Mouse (Mus musculus) urinary bladder, adult 18-20 months (tissue): ENCODE data around the gene Siglec1.

Experiments used
- DNase-seq, 2 experiments: peaks; one replicate each; pipeline ENCODE4 v3.0.0; 2022; ENCODE audit warnings: low spot score in 2 of 2, mixed read lengths in 2 of 2

Siglec1 gene

GRCm38 (mm10) chr2:131097087-131097486, 10.5 kb upstream of the Siglec1 start:
- no peak for DNase-seq

GRCm38 (mm10) chr2:131096101-131096795, 9.7 kb upstream of the Siglec1 start:
- peak; percentile 32 to 68 for DNase-seq

- peak; percentile 72 to 74 for DNase-seq
Measured at GRCm38 (mm10) chr2:131094823-131095222, 8.3 kb upstream of the Siglec1 start.

DNA sequence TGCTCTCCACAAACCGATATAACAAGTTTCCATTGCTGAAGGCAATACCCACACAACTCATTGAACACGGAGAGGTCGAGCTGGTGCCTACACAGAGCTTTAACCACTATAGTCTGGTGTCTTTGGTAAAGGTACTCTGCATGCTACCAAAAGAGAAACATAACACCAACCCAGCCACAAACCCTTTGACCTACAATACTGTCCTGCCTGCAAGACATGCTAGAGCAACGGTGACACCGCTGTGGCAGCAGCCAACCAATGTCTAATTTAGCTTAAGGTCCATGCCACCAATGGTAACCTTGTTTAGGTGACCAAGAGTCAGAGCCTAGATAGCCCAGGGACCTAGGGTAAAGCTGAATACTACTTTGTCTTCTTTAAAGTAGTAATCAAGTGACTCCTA, 7.0 kb upstream of the Siglec1 start:
- DNase-seq = no peak

DNA sequence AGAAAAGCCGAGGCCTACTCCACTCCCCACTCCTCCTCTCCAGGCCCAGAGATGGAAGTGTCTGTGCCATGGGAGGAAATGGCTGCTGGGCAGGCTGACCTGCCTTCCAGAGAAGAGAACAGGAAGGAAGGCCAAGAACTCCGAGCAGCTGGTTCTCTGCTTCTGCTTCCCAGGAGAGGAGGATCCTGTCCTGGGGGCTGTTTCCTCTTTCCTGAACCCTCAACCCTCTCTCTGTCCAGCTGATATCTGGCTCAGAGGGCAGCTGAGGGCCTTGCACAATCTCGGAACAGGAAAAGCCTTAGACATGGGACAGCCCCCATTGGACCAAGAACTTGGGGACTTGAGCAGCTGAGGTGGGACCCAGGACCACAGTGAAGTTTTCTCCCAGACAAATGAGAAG, 4.3 kb upstream of the Siglec1 start:
- no peak for DNase-seq

- DNase-seq = no peak
Measured at GRCm38 (mm10) chr2:131089634-131090033, 3.1 kb upstream of the Siglec1 start.

DNA sequence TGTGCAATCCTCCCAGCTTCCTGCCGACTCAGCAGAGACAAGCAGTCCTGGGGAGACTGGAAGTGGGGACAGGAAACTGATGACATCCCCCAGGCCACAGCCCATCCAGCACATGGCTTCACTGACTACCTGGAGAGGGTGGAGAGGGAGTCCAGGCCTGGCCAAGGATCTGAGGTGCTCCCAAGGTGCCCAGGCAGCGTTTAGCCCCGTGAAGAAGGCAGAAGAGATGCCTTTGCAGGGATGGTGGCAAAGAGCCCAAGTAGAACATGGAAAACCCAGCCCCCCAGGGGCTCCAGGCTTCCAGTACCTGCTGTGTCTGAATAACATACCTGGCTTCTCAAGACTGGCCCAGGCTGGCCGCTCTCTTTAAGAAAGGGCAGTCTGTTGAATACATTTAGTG, 2.0 kb upstream of the Siglec1 start:
- no peak for DNase-seq

DNA sequence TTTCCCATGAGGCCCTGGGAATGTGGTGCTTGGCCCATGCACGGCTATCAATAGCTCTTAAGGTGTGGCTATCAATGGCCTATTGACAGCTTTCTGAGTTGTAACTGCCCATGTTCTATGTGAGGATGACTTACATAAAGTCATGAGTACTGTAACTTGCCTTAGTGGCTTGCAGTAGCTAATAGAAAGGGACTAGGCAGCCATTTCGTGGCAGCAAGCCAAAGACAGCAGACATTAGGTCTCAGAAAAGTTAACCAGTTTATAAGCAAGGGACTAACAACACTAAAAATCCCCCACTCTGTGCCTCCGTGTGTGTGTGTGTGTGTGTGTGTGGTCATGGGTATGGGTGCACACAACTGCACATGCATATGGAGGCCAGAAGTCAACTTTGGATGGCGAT, 2.4 kb downstream of the Siglec1 start:
- DNase-seq = no peak

- DNase-seq = no peak
Measured at GRCm38 (mm10) chr2:131080507-131080906, 6.1 kb downstream of the Siglec1 start.

GRCm38 (mm10) chr2:131072536-131072935, 14.0 kb downstream of the Siglec1 start:
- no peak for DNase-seq

DNA sequence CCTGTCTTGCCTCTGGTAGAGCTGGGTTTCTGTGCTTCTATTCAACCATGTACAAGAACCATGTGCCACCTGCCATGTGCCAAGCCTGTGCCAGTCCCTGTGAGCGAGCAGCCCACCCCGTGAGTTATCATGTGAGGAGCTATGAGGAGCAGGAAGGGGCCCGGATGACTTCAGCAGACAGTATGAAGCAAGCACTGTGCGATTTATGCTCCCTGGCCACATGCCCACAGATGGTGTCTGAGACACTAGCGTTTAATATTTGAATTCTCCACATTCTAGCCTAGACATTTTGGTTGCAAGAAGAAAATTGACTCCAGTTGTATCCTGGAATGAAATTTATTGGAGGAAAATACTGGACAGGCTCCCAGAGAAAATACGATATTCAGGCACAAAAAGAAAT, 19.1 kb downstream of the Siglec1 start:
- DNase-seq = no peak

GRCm38 (mm10) chr2:131066342-131066741, 20.2 kb downstream of the Siglec1 start:
- no peak for DNase-seq

GRCm38 (mm10) chr2:131063404-131063864, 23.1 kb downstream of the Siglec1 start, which contains the start of gene Adam33:
TSS of gene Adam33 (minus strand) at chr2:131063814.
- no peak for DNase-seq

DNA sequence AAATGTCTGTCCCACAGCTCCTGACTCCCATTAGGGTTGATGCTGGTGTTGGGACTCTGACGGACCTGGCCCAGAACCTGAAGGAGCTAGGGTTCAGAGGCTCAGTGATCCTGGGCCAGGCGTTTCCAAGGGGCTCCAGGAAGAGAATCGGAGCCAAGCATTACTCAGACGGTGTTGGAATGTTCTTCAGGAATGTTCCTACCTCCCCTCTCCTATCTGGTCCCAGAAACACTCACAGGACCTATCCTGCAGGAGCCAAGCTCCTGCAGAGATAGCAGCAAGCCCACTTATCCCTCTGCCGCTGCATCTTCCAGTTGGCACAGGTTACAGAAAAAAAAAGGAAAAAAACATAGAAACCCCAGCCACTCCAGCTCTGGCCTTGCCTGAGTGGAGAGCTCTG, 25.0 kb downstream of the Siglec1 start:
- DNase-seq = no peak

DNA sequence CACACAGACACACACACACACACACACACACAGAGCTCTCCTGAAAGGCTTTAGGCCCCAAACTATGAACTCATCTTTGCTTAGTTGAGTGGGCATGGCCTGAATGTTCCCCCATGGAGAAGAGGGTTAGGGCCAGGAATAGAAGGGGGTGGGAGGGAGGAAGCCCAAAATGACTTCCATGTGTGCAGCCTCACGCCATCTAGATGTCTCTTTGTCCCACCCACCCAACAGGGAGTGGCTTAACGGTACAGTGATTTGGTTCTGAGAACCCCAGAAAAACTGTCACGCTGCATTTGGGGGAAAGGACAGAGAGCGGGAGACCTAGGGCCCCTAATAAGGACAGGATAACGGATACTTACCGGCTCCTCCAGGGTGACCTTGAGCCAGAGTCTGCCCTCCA, 25.8 kb downstream of the Siglec1 start:
- no peak for DNase-seq

- no peak for DNase-seq
Measured at GRCm38 (mm10) chr2:131059781-131060540, 26.6 kb downstream of the Siglec1 start.

- DNase-seq = peak in 1 of 2 experiments; percentile 74
Measured at GRCm38 (mm10) chr2:131059377-131059776, 27.2 kb downstream of the Siglec1 start.

DNA sequence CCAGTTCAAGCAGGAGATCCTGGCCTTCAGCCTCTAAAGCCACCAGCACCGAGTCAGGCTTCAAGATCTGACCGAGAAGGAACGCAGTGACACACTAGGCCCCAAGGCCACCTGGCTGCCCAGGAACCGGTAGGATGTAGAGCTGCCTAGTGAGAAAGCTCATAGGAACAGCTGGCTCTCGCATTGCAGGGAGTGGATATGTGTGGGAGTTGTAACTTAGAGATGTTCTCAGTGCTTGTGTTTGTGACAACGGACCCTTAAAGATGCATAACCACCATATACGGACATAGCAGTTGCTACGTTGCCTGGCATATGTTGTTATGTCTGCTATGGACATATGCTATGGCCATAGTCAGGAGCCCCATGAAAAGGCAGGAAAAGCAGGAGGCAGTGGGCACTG, 27.9 kb downstream of the Siglec1 start:
- DNase-seq = no peak

DNA sequence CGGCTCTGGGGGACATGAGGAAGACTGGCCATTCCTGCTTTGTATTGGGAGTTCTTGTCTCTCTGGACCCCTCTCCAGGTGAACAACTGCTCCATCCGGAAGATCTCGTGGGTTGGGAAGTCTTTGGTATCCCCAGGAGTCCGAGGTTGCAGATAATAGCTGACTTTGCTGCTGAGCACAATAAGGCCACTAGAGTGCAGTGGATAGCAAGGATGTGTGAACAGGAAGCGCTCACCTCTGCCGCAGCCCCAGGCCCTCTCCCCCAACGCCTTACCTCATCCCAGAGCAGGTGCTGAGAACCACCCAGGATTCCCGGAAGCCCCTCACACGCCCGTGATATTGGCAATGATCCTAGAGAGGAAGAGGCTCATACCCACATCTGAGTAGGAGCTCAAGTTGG, 30.4 kb downstream of the Siglec1 start:
- no peak for DNase-seq

DNA sequence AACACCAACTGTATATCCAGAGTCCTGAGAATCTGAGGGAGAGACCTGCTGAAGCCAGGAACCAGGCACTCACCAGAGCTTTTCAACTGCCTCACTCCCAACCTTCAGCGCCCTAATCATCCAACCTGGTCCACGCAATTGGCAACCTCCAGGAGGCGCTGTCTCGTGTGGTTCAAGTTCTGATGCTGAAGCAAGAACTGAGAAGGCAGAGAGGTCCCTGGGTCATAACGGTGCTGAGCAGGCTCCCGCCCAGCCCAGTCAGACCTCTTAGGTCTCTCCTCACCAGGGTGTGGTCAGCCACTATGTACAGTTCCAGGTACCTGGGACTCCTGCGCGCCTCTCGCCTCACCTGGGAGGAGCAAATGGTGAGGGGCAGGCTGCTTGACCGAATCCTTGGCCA, 30.9 kb downstream of the Siglec1 start:
- no peak for DNase-seq

DNA sequence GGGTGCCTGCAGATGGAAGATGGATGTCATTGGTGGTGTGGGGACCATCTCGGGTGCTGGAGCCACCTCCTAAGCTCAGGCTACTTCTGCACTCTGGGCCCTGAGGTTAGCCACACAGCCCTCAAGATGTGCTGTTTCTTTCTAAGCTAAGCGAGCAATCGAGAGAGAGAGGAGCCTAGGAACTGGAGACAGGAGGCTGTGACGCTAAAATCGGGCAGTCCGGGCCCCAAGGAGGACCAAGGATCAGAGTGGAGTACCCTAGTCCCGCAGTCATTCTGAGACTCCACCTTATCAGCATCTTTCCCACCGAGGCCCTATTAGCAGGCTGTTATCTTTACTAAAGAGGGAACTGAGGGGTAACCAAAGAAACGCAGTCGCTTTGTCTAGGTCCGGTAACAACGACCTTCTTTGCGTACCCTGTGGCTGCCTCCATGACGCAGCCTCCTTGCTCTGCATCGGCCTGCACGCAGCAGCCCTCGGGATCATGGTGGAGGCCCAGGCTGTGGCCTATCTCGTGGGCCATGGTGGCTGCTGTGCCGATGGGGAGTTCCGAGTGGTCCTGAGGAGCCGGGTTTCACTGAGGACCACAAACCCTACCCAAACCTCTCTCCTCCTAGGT, 31.8 kb downstream of the Siglec1 start:
- DNase-seq = no peak

- DNase-seq = no peak
Measured at GRCm38 (mm10) chr2:131053851-131054645, 32.5 kb downstream of the Siglec1 start.
